Mouse (Mus musculus) heart, adult 8-10 months (tissue): ENCODE measurements around the gene Sh3d19. TPM values are rescaled to one million over a fixed set of nuclear protein-coding genes. Genes with fewer than 3 reads are reported as not detected.

Experiments
- DNase-seq: peaks from one replicate; pipeline ENCODE4 v3.0.0; 2022; ENCODE audit warnings: low spot score
- total RNA-seq, 4 experiments: library from RNA; stranded (reverse); gene quantifications; 2 replicates each; pipeline ENCODE4 v1.2.4; 2022

Gene Sh3d19
- total RNA-seq, 4 experiments from 2014 or later, result 17.8 to 23.5 (median 20.5) TPM

DNA sequence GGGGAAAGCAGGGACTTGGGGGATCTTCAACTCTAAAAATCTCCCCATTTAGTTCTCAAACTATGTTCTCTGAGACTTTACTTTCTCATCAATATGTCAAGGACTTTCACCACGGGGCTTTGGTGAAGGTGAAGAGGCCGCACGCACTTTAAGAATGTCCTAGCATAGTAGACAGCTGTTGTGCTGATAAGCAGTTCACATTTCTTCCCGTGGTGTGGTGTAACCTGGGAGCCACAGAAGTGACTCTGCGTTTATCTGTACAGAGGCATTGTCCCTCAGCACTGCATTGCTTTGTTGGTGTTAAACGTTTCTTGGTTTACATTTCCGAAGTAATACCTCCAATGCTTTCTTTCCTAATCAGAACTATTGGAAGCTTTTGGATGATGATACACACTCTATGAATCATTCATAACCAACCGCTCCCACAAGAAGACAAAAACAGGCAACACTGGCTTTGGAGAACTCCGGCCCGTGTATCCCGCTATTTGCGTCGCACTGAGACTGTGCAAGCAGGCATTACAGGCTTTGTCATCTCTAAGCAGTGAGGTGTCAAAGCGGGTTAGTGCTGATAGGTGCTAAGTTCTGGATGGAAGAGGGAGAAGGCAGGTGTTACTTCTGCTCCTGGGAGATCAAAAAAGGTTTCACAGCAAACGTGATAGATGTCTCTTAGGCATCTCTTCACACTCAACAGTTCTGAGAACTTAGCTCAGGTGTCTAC is 57.9 kb downstream of the Sh3d19 start:
- no peak for DNase-seq

DNA sequence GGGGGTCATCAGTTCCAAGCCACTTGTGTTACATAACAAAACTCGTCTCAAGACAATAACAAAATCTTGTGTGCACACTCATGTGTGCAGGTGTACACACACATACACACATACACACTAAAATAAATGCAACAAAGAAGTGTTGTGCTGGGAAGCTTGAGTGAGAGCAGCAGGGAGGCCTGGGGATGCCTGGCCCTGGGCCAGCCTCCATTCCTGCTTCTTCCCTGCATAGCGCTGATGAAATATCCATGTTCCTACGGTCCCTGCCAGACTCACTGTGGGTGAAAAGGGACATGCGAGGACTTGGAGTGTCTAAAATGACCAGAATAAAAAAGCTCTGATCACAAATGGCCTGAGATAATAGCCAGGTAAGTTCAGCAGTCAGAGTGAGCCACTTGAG is 59.7 kb downstream of the Sh3d19 start:
- no peak for DNase-seq

DNA sequence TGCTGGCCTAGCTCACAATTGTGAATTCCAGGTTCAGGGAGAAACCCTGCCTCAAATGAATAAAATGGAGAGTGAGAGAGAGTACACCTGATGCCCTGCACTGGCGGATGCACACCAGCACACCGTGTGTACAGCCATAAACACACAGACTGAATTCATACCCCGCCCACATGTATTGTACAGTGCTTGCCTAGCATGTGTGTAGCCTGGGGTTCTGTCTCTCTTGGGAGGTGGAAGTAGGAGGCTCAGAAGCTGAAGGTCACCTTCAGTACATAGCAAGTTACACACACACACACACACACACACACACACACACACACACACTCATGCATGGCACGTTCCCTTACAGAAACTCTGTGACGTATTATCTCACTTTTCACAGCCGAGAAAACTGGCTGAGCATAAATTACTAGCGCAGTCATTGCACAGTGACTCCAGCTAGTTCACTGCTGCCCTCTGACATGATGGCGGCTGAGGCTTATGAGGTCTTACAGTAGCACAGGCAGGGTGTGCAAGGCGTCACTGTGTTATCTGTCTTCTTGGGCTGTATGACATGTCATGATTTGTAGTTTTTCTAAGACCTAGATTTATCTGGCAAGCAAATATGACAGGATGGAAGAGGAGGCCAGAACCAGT is 62.7 kb downstream of the Sh3d19 start:
- no peak for DNase-seq

DNA sequence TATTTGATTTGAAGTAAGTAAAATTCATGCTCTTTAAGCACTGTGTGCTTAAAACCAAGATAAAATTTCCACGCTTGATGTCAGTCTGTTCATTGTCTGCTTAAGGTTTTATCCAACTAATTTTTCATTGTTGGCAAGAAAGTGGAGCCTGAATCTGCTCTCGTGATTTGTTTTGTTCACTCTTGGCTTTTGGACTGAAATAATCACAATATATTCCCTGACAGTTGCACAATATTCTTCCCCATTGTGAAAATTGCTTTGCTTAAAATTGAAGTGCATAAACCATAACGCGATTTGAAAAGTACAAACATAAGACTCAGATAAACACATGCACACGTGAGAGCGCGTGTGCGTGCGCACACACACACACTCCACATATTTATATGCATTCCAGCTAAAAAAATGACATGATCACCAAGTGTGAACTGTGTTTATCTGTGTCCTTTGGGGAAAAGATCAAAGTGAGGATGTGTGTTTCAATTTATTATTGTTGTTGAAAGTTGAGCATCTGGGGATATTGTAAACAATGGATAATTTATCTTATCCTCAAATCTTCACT is 67.1 kb downstream of the Sh3d19 start:
- peak; percentile 27 for DNase-seq

DNA sequence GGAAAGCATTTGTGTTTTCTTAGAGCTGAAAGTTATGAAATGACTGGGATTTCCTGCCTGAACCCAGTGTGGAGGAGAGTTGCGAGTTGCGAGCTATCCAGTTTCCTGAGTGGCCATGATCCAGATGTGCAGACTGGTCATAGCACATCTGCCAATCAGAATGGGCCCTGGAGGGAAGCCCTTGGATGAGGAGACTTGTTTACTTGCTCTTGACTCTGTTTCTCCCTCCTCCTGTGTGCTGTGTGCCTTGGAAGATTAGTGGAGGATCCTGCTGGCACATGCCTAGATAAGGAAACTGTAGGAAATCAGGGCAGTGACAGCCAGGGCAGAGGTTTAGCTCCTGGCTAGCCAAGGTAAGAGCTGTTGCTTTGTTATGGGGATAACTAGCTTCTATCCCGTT is 67.7 kb downstream of the Sh3d19 start:
- DNase-seq, result peak; percentile 76

DNA sequence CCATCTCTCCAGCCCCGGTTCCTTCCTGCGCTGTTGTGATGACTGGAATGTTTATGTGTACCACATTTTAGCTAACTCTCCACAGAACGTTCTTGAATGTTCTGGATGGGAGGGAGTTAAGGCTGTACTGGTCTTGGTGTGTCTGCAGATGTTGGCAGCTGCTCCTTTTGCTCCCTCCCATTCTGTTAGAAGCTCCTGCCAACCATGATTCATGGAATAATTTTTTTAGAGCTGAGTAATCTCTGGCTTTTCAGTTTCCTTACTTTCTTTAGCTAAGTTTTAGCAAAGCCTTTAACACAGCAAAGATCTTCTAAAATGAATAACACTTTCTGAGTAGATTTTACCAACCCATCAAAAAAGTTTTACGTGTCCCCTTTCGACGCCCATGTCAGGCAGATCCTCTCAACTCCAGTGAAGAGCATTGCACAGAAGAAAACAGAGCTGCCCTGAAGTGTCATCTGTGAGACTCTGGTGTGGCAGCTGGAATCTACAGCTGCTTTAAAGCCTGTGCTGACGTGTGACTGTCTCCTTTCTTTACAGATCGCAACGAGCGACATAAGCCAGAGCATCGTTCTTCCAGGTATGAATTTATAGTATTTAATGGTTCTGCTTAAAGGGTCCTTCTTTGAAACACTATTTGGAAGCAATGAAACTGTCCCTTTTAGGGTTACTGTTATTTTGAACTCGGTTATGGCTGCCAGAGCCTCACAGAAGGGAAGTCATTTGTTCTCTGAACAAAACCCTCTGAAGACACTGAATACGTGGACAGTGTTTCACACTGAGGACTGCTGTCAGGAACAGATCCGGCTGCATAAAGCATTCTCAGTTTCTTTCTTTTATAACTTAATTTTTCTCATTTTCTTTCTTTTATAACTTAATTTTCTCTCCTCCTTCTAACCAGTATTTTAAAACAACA is 69.6 kb downstream of the Sh3d19 start:
- peak; percentile 78 for DNase-seq

DNA sequence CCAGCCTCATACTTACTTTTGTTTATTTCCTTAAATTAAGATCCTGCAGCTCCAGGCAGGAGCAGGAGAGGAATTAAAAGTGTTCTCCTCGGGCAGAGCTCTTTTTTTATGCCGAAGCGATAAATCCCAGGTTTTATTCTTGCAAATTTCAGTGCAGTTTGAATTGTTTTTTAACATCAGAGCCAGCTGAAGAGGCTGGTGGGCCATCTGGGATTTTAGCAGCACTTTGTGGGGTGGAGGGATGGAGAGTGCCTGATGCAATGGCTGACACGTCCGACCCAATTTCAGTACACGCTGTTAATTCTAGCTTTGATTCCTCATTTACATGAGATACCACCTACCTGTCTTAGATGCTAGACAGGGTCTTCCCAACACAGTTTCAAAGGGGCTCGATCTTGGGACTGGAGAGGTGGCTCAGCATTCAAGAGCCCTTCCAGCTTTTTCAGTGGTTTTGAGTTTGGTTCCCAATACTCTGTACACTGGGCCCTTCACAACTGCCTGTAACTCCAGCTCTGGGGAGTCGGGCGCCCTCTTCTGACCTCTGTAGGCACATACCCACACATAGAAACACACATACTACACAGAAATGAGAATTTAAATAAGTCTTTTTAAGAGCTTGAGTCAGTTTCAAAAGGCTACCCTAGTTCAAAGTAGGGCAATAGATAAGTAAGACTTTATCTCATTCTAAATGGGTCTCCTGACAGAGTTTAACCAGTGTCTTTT is 76.9 kb downstream of the Sh3d19 start:
- no peak for DNase-seq

DNA sequence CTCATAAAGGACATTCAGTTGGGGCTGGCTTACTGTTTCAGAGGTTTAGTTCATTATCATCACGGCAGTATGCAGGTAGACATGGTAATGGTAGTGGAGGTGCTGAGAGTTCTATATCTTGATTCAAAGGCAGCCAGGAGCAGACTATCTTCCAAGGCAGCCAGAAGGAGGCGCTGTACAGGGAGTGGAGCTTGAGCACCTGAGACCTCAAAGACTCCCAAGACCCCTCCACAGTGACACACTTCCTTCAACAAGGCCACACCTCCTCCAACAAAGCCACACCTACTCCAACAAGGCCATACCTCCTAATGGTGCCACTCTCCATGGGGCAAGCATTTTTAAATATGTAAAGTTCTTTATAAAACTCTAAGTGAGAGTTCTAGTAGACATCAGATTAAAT is 78.1 kb downstream of the Sh3d19 start:
- DNase-seq, result no peak

DNA sequence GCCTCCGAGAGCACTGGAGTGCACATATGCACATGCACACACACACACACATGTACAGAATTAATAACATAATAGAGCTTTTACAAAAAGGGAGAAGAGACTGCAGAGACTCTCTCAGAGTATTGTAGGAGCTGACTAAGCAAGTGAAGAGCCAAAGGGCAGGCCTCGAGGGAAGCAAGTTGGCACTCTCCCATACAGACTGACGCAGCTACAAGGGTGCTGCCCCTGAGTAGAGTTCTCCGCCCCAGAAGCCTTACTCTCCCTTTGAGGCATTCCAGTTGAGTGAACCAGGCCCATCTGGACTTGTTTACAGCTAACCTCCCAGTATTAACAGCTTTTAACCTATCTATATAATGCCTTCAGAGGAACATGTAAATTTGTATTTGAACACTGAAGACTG is 85.8 kb downstream of the Sh3d19 start:
- peak; percentile 73 for DNase-seq

DNA sequence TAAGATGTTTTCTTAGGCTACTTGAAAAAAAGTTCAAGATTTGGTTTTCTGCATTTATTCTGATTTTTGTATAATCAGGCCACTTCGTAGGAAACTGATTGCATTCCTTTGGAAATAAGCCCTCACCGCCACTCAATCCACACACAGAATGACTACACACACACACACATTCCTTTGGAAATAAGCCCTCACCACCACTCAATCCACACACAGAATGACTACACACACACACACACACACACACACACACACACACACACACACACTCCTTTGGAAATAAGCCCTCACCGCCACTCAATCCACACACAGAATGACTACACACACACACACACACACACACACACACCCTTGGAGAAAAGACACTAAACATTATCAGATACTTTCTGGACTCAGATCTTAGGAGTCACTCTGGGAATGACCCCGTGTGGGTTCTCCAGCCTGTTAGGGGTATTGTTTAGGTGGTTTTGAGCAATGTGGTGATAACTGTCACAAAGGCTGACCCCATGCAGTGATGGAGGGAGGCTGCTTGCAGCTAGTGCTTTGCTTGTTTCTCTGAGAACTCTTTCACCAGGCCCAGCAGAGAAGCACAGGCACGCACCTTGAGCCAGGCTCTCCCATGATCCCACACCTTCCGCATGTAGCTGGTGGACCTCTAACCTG is 86.7 kb downstream of the Sh3d19 start:
- no peak for DNase-seq

DNA sequence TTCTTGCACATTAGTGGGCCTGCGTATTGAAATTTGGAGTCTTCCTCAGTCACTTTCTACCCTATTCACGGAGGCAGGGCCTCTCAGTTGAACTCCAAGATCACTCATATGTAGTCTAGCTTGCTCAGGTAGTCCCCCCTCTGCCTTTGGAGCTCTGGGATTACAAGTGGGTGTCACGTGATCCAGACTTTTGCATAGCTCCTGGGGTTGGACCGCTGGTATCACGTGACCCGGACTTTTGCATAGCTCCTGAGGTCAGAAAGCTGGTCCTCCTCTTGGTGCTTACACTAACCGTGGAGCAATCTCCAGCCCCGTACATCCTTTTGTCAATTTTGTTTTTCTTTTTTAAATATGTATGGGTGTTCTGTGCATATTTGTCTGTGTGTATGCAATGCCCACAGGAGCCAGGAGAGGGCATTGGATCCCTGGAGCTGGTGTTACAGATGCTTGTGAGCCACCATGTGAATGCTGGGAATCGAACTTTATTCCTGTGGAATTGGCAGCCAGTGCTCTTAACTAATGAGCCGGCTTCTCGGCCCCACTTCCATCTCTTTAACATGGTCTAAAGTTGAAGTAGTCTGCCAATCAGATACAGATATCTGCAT is 98.8 kb downstream of the Sh3d19 start:
- no peak for DNase-seq

DNA sequence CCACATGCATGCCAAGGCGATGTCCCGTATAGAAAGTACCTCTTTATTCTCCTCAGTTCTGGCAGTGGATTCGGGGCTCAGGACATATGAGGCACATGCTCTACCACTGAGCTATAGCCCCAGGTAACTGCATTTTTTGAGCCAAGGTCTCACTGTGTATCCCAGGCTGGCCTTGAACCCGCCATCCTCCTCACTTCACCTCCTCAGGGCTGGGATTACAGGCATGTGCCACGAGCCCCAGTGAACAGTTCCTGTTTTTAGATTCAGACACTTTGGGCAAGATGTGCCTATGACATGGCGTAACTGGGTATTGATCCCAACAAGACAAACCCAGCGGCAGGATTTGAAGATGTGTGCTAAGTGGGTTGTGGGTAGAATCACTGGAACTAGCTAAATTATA is 99.9 kb downstream of the Sh3d19 start:
- DNase-seq, result no peak

DNA sequence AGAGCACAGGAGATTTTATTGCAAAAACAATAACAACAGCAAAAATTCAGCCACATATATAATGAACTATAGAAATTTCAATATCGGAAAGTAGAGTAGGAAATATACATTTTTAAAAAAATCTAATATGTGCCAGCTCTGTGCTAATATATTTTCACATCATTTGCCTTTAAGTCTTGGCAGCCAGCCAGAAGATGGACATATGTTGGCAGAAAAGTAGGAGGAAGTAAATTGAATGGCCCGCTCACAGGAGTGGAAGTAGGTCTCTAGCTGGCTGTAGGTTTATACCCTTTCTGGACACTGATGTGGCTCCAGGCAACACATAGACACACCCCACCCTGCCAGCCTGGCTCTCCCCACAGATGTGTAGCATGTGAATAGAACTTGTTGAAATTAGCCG is 101.2 kb downstream of the Sh3d19 start:
- no peak for DNase-seq

DNA sequence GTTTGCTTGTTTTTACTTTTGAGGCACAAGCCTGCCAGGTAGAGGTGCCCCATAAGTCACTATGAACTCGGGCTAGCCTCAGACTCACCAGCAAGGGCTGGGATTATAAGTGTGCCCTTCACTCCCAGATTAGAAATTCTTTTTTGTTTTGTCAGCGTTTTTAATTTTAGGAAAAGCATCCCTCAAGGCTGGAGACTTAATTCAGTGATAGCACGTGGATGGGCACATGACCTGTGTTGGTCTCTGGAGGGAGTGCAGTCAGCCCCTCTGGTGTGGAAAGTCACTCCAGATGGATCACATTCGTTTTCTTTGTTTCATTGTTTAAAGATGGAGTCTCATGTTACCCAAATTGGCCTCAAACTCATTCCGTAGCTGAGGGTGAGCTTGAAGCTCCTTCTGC is 102.0 kb downstream of the Sh3d19 start:
- no peak for DNase-seq

DNA sequence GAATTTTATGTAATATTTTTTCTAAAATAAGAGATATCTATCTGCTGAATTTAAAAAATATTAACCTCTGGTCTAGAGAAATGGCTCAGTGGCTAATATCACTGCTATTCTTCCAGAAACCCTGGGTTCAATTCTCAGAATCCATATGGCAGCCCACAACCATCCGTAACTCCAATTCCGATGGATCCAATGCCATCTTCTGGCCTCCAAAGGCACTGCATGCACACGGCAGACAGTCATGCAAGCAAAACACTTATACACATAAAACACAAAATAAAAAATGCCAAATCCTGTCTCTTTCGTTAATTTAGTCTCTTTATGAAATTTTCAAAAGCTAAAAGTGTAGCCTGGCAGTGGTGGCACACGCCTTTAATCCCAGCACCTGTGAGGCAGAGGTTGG is 104.7 kb downstream of the Sh3d19 start:
- DNase-seq, result no peak

DNA sequence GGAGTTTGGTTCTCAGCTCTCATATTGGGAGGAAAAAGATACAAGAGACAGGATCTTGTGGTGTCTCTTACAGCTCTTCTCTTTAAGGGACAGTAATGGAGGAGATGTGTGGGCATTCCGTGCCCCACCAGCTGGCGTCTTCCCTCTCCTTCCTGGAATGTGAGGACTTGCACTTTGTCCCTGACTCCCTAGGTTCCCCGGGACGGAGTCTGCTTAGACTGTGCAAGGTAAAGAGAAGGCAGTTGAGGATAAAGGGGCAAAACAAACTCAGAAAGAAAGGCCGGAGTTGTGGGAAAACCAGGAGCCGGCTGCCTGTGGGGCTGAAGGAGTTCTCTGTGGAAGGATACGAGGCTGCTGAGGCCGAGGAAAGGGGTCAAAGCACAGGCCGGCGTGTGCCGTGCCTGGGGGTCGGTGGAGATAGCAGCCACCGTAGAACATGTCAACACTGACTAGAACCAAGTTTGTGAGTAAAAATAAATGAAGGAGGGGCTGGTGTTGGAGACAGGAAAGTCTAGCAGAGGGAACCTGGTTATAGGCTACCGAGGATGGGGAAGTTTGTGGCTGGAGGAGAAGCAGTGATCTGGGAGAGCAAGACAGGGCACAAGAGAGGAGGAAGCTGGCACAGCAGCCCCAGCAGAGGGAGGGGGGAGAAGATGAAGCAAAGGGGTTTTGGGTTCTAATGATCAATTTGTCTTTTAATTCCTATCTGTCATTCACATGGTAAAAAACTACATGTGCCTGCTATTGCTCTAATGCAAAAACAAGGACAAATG is 105.8 kb downstream of the Sh3d19 start:
- no peak for DNase-seq

DNA sequence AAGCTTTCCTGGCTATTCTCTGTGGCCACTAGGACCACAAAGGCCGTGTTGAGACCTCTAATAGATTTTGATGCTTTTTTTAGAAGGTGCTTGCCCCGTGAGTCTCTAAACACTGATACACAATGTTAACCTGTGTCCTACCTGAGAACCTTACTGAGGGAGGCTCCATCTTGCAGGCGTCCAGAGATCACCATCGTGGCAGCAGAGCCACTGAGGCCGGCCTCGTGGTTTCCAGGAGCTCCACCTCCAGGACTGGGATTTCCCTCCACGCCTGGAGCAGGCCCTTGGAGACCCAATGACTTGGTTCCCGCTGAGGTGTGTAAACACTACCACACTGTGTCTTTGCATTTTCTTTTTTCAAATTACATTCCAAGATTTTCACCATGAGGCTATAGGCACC is 112.1 kb downstream of the Sh3d19 start:
- no peak for DNase-seq

DNA sequence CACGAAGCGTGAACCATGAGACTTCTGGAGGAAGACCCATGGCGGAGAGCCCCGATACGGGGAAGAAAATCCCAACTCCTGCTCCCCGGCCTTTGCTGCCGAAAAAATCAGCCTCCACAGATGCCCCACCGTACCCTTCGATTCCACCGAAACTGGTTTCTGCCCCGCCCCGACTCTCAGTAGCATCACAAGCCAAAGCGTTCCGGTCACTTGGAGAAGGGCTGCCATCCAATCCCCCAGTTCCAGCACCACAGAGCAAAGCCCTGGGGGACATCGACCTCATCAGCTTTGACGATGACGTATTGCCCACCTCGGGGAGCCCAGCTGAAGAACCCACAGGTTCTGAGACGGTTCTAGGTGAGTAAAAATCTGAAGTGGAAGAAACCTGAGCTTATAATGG is 114.1 kb downstream of the Sh3d19 start:
- no peak for DNase-seq

DNA sequence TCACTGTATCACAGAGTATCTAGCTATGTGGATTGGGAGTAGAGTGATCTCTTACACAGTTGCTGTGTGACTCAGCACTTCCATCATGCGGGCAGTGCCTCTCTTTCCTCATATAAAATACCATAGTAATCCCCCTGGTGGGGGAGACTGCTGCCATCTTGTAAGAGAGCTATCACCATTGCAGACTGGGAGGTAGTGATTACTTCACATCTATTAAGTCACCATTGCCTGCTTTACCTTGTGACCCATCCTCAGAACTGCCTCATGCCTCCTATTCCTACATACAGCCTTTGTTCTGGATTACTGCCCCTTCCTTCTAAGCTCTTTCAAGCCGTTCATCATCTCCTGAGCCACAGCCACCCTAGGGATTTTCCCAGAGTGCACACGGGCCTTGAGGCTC is 117.0 kb downstream of the Sh3d19 start:
- no peak for DNase-seq
